Mouse (Mus musculus) urinary bladder, adult 18-20 months (tissue): ENCODE measurements at regions not wholly inside any gene's neighbourhood (a gene's known extent, or its start where the extent isn't known, plus 50 kb on each side); places are given as distances from the start of the nearest gene placed in this dataset.

Experiments
- DNase-seq, 2 experiments: peaks; one replicate each; pipeline ENCODE4 v3.0.0; 2022; ENCODE audit warnings: low spot score in 2 of 2, mixed read lengths in 2 of 2

DNA sequence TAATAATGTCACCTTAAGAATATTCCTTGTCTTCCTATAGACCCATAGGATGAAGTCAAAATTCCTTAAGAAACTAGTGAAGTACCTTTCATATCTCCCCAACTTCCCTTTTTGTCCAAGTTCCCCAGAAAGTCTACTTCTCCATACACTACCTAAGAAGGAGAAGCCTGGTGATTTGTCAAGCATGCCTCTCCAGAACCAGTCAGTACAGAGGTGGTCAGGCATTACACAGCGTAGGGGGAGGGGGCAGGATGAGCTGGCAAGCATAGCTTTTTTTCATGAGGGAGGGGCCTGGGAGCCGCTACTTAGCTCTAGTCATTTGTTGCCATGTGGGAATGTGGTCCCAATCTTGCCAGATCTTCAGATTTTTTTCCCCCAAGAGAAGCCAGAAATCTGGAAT, 54.0 kb upstream of the Satb2 start:
- no peak for DNase-seq

DNA sequence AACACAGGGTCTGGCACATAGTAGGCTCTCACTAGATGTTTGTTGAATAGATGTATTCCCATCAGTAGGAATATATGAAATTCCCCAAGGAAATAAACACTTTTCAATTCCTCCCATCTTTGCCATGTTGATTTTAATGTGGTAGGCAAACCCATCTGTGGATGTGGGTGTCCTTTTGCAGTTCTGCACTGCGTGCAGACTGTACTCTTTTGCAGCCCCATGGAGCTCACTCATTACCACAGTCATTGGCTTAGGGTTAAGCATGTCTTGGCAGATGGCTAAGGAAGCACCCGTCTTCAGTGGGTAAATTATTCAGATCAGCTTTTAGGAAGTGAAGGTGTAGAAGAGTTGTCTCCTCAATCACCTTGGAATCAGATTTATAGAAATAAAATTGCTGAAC, 54.8 kb upstream of the Satb2 start:
- no peak for DNase-seq

DNA sequence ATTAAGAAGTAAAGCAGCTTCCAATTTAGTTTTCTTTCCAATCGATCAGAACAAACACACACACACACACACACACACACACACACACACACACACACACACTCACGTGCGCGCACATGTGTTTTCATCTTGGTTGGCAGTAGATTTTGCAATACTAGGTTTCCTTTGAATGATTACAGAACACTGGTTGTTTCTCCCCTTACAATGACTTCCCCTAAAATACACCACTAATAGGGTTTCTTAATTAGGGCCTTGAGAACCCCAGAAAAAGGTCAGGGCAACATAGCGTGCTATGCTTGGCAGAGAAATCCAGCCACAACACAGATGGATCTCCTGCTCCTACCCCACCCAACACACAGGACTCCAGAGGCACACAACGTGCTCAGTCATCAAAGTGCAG, 56.0 kb upstream of the Satb2 start:
- no peak for DNase-seq

DNA sequence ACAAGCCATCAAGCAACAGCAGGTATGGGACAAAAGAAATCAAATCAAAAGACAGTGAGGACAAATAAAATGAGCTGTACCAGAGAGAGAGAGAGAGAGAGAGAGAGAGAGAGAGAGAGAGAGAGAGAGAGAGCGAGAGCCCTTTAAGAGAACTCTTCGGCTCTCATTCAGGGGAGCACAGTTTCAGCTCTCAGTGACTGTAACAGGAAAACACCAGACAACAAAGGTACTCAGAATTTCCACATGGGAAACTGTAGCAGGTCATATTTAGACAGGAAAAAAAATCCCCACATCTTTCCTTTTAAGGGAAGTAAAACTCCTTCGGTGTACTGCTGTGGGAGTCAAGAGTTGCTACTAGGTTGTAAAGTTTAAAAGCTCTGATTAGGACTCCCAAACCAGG, 57.9 kb upstream of the Satb2 start:
- DNase-seq: no peak

DNA sequence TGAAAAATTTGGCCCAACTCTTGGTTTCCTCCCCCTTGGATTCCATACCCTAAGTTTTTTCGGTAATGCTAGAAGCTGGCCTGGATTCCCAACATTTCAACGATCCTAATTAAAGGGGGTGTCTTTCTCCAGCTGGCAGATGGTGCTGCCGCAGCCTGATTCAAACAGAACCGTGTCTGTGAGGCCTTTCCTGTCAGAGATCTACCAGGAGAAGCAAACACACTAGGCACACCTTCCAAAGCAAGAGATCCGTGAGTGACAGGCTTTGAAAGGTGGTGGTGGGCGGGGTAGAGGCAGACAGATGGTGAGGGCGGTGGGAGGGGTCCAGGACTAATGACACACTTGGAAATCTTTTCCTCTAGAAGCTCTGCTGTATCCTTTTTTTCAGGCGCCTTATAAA, 61.8 kb upstream of the Satb2 start:
- DNase-seq: no peak

DNA sequence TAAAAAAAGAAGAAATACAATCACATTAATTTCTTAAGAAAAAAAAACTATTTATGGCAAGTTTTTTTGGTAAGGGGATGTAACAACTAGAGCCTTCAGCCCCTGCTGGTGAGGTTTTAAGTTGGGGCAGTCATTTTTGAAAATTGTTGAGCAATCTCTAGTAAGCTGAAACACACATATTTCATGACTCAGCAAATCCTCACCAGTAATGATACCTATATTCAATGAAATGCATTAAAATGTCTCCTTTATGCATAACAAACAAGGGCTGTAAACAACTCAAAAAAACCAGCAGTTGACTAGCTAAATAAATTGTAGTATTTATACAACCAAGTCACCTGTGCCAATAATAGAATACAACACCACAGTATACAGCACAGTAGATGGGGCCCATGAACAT, 63.1 kb upstream of the Satb2 start:
- DNase-seq: no peak

DNA sequence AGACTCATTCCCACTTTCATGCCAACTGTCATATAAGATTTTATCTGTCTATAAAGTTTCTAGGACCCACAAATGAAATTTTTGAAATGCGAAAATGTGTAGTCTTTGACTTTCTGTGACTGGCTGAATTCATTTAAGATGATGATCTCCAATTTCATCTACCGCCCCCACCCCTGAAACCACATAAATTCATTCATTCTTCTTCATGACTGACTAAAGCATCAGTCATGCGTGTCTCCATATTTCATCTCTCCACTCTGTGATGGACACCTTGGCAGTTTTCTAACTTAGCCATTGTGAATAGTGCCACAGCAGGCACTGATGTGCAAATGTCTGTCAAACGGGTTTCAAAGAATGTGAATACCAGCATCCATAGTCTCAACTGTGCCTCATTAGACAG, 75.4 kb upstream of the Satb2 start:
- DNase-seq: no peak

DNA sequence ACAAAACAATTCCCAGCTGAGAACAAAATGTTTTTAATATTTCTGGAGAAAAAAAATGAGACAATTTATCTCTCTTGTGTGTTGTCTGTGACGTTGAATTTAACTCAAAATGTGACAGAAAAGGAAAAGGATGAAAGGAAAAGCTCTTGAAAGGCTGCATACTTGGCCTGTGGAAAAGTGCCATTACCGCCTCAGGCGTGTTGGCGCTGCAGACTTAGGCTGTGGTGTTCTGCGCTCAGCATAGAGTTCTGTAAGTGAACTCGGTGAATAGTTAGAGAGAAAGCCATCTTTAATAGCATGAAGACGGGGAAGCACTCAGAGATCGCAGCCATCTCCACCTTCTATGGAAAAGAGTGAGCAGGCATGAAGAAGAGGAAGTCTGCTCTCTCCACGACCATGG, 77.5 kb upstream of the Satb2 start:
- no peak for DNase-seq

DNA sequence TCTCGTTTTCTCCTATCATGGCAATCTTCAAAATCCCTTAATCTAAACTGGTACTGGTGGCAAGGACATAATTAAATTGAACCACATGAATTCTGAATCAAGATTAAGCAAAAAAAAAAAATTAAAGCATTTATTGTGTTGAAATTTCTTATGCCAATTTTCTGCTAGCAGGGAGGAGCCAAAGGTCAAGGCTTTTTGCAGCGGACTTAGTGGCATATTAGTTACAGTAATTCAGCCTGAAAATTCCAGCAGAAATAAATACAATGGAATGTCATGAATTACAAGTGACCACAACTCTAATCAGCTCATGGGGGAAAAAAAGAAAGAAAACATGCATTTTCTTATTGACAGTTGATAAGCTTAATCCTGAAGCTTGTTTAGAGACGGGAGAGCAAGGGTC, 80.8 kb upstream of the Satb2 start:
- DNase-seq: no peak

DNA sequence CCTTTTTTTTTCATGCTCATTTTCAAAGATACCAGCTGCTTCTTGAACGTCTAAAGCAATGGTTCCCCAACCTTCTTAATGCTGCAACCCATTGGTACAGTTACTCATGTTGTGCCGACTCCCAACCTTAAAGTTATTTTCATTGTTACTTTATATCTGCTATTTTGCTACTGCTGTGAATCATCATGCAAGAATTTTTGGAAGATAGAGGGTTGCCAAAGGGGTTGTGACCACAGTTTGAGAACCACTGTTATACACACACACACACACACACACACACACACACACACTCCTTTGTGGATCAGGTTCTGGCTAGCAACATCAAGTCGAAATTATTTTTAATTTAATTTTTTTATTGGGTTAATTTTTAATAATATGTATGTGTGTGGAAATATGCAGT, 96.8 kb upstream of the Satb2 start:
- DNase-seq: no peak

DNA sequence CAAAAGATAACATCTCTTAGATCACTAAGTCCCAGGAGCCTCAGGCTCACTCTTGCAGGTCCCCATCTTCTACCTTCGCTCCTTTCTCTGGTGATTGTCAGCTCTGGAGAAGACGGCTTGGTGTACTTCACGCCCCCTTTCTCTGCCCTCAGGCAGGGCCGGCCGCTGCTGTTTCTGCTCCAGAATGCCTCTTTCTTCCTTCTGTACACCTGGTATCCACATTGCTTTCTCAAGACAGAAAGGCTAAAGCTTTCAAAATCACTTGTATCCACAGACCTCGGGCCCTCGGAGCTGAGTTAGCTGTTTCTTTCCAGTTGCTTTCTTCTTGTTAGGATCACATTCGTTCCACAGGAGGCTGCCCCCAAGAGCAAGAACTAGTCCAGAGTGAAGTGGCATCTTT, 98.2 kb upstream of the Satb2 start:
- DNase-seq: no peak

DNA sequence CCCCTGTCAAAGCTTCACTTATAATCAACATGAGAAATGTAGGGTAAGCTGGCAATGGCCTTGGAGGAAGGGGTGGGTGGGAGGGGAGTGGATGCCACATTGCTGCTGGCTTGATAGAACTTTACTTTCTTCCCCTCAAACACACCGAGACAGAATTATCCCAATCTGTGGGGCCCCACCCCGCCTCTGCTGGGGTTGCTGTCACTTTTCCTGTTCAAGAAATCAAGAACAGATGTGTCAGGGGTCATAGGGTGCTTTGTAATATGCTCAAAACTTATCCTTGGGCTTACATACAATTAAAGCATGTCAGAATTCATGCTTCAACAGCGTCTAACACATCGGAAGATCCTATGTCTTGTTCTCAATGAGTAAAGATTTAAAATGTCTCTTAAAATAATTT, 101.9 kb upstream of the Satb2 start:
- no peak for DNase-seq

DNA sequence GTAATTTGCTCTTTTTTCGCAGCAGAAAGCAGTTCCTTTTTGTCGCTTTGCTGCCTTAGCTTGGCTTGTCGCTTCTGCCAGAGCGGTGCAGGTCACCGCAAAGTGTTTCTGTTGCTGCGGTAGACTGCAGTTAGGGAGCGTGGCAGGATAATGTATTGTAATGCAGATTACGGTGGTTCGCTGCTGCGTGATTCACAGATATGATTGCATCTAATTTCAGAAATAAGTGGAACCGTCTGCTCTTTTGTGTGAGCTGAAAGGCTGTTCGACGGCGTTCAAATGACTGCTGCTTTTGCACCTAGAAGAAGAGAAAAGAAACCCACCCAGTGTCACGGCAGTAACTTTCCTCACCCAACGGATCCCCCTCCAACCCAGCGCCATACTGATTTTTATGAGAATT, 104.7 kb upstream of the Satb2 start:
- no peak for DNase-seq

DNA sequence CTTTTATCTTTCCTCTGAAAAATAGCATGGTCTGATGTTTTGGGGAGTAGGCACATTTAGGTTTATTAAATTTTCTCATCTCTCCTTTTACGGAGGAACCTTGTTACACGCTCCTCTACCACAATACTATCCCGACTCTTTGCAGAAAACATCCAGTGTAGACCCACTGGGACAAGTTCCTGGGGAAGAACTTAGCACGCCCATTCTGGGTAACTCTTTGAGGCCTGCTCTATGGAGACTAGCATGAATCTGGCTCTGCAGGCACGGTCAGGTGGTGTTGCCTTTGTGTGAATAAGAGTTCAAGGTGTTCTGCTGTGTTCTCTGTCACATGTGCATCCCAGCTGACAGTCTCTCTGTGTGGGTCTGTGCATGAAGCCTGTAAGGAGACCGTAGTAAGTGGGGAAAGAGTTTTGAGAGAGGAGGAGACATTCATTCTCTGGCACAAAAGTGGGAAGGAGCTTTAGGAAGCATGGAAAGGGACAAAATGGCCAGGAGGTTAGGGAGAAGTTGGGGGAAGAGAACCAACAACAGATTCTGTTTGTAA, 105.2 kb upstream of the Satb2 start:
- DNase-seq: no peak

DNA sequence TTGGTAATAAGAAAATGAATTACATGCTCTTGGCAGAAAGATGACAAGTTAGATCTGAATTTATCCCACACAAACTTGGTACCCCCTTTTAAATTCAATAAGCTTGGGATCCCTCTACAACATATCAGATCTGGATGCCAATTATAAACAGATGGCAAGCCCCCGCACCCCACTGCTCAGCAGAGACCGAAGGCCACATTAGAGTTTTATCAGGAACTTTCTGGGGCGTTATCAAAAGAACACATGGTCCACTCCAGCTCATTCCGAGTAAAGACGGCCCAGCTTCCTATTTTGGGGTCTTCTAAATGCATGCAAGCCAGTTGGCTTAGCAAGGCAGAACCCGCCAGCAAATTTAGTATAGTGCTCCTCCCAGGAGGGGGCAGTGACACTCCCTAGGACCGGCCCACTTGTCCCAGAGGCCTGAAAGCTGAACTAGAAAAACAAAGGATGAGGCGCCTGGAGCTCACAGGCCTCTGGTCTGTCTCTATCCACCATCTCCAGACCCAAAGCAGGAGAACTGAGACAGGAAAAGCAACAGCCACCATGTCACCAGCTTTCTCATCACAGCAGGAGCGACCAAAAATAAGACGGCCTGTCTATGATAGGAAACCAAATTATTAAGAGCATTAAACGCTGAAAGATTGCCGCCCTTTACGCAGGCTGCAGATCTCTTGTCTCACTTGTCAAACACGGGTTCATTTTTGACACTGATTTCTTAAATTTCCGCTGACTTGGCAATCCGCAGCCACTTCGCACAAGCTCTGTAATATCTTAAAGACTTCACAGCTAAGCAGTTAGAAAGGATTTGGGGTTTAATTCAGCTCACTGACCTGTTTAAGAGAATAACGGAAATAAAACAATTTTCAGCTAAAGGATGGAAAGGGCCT, 117.2 kb upstream of the Satb2 start:
- DNase-seq: no peak

DNA sequence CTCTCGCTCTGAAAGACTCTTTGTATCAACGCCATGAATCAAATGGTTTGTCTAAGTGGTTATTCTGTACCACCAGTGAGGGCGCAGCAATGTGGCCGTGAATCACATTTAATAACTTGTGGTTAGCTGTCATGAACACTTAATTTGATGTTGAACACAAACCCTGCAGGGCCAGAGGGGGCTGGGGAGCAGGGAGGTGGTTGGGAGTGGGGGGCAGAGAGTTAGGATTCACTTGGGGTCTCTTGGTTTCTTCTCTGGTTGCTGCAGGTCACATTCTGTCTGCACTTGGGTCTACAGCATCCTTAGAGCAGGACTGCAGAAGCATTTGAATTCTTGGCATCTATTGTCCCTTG, 117.8 kb upstream of the Satb2 start:
- DNase-seq: no peak

DNA sequence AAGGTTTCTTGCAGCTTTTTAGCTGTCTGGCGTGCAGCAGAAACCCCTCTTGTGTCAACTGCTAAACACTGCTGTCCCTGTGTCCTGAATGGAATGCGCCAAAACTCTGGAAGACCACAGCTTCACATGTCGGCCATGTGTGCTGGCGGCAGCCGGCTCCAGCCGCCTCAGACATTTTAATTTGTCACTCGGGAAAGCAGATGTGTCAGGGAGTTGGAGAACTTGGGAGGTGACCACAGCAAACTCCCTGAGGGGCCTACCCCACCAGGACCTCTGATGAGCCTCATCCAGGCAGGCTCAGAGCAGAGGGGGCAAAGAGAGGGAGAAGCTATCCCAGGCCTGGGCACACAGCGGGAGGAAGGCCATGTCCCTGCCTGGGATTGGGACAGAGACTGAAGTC, 118.3 kb upstream of the Satb2 start:
- DNase-seq: no peak

DNA sequence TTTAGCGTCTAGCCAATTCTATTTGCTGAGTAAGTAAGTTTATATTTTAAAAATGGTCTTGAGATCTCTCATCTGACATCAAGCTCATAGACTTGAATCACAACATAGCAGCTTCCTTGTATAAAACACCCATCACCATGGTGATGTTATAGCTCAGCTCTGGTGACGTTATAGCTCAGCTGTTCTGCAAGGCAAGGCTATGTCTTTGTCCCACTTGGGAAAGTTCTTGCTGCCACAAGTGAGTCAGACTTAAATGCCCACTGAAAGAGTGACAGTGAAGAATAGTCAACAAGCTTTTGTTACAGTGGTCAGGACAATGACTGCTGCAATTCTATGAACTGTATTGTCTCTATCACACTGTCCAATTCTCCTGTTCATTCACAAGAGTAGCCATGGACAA, 122.2 kb upstream of the Satb2 start:
- DNase-seq: no peak

DNA sequence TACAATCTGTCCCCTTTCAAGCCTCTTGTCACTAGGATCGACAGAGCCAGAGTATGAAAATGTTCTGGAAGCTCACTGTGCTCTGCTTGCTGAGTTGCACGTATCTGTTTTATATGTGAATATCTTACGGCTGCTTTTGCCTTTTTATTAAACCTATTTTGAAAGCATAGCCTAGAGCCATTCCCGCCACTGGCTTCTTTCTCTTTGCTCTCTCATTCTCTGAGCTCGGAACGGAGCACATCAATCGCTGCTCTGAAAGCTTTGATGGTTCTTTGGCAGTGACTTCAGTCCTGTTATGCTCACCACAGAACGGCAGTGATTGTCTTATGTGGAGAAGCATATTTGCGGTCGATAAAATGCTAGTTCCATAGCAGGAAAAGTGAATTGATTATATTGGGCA, 128.9 kb upstream of the Satb2 start:
- no peak for DNase-seq

DNA sequence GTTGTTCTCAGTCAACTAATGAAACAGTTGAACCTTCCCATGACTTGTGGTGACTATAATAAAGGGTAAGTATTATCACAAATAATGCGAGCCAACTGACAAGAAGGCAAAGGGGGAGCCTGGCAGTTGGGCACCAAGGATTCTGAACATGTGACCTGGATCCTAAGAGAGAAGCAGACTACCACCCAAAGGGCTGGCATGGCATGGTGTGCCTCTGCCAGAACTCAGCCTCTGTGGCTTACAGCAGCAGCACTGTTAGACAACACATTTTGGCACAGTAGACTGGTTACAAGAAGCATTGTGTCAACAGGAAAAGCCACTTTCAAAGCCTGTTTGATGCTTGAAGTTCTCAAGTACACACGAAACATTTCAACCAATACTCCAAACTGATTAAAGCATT, 142.2 kb upstream of the Satb2 start:
- no peak for DNase-seq

DNA sequence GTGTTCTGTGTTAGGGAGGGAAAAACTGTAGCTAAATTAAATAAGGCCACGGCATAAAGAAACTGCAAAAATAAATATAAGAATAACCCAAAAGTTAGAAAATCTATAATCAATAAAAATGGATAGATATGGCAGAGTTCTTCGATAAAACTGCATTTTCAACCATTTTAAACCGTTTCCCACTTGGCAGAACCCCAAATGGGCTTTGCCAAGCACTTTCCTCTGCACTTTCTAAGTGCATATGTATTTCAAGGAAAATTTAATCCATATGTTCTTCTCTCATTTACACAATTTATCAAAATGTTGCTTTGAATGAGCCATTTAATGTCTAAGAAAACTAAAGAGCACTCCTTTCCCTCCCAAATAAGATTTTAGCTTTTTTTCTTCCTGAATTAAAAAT, 165.7 kb upstream of the Satb2 start:
- no peak for DNase-seq

DNA sequence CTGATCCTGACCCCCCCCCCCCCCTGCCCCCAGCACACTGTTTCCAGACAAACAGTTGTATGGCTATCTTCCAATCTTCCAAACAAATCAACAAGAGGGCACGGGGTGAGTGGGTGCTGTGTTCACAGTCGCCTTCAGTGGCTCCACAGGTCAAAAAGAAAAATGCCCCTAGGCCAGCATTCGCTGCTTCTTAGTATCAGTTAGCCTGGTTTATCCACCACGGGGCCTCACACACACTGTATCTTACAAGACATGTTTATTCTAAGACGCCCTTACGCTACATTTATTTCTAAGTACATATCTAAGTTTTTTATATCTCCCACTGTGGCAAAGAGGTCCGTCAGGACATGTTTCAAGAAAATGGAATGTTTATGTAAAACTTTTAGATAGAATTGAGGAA, 177.4 kb upstream of the Satb2 start:
- no peak for DNase-seq

DNA sequence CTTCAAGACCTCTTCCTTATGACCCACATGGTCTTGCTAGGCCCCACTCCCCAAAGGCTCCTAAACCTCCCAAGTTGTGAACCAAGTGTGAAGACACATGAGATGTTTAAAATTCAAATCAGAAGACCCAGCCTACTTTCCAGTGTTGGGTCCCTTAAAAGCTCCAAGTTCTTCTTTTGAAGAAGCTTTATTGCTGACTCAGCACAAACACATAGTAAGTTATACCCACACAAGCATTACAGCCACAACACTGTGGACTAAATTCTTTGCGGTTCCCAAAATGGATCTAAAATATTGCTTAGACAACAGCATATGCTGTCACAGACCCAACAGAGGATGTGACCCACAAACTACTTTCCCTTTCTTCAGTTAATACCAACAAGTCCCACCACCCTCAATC, 186.0 kb upstream of the Satb2 start:
- no peak for DNase-seq

DNA sequence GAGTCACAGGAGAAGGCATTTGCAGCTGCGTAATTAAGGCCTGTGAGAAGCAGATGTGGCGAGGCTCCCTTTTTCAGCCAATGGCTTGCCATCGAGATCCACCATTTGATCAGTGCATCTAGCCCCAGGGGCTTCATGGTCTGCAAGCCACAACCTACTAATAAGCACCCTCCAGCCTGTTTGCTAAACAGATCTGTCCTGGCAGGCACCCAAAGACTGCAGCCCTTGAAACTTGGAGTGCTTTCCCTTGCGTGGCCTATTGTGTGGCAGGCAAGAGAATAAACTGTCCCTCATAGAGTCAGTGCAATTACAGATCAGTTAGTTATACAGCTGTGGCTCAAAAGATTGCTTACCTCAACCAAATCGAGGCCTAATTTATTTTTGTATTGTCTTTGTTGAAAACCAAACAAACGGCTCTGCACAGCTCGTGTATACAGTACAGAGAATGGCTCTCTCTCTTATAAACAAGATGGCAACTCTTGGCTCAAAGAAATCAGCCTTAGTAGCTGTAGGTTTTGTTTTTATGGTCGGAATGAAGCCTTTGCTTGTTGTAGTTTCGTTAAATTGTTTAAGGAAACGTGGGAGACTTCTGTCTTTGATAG, 195.9 kb upstream of the Satb2 start:
- DNase-seq: no peak
